ENCODE assay signal across 9 mouse cellular contexts in the genomic region with DNA sequence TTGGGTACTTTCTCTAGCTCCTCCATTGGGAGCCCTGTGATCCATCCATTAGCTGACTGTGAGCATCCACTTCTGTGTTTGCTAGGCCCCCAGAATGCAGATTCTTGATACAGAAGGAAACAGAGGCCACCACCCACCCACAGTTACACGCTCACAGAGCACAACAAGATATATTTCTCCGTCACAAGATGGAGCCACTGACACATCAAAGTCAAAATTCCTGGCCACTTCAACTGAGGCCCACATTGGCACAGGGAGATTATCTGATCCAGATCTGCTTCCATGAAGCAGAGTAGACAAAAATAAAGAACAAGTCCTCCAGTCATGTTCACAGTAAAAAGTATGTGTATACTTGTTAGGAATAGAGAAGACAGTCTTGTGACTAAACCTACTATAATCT. TPM values are rescaled to one million over a fixed set of nuclear protein-coding genes. Genes with fewer than 3 reads are reported as not detected.
DNase-seq lines count a peak whose midpoint lies in the region; ATAC-seq and TF ChIP-seq lines count a peak whose summit lies in the region.
"Had no signal": no experiment of that assay in that cellular context is flagged by ENCODE, and none has a peak within 500 bp of the region (broad histone marks: within the 10 kb centered on the region; RNA-seq: fewer than 3 reads in every experiment).

No protein-coding gene starts in this region.

- 37% methylated on average over 2 of the region's 2 CpGs for WGBS in forebrain, embryonic 16.5 days
- 49% methylated on average over 2 of the region's 2 CpGs for WGBS in forebrain, embryonic 13.5 days
- WGBS in liver, adult 2 months, result 59% methylated on average over 2 of the region's 2 CpGs
- WGBS in liver, embryonic 12.5 days (ENCODE audit: insufficient replicate concordance), result 52% methylated on average over 2 of the region's 2 CpGs
- WGBS in neural tube, embryonic 15.5 days, result 52% methylated on average over 2 of the region's 2 CpGs

- no peaks in the 10 kb centered on the region for H3K79me2 ChIP-seq in liver, adult 2 months (ENCODE audit: control insufficient read depth, insufficient read depth, low read length)

- no peak for TF ChIP-seq CTCF in liver, adult 2 months (IDR thresholded peaks at IDR 0.05; ENCODE audit: low read depth, low read length)

- ATAC-seq in forebrain, embryonic 16.5 days, result peak; percentile 47; the same call in 1 of the 2 replicates
- ATAC-seq in forebrain, embryonic 13.5 days, result no peak
- no peak for ATAC-seq in liver, embryonic 12.5 days
- no peak for ATAC-seq in neural tube, embryonic 15.5 days (ENCODE audit: low FRiP score)

- H3K4me3 ChIP-seq in forebrain, embryonic 16.5 days (replicated peaks; ENCODE audit: low read length), result no peak overlapping the region
- H3K4me3 ChIP-seq in forebrain, embryonic 13.5 days, result no peak overlapping the region
- H3K4me3 ChIP-seq in liver, adult 2 months (ENCODE audit: insufficient read depth, low read depth, low read length), result no peak overlapping the region
- no peak overlapping the region for H3K4me3 ChIP-seq in liver, embryonic 12.5 days
- H3K4me3 ChIP-seq in neural tube, embryonic 15.5 days (replicated peaks), result no peak overlapping the region

- H3K9ac ChIP-seq in forebrain, embryonic 16.5 days (replicated peaks; ENCODE audit: low read depth, low read length), result no peak overlapping the region
- no peak overlapping the region for H3K9ac ChIP-seq in forebrain, embryonic 13.5 days
- no peak overlapping the region for H3K9ac ChIP-seq in liver, adult 2 months (ENCODE audit: low read depth, low read length)
- no peak overlapping the region for H3K9ac ChIP-seq in liver, embryonic 12.5 days
- no peak overlapping the region for H3K9ac ChIP-seq in neural tube, embryonic 15.5 days (replicated peaks)

- H3K4me1 ChIP-seq in forebrain, embryonic 16.5 days (replicated peaks; ENCODE audit: control insufficient read depth, insufficient read depth, low read length), result no peaks in the 10 kb centered on the region
- no peaks in the 10 kb centered on the region for H3K4me1 ChIP-seq in forebrain, embryonic 13.5 days
- no peaks in the 10 kb centered on the region for H3K4me1 ChIP-seq in liver, adult 2 months (ENCODE audit: control insufficient read depth, insufficient read depth, low read length)
- no peaks in the 10 kb centered on the region for H3K4me1 ChIP-seq in liver, embryonic 12.5 days
- H3K4me1 ChIP-seq in neural tube, embryonic 15.5 days, result no peaks in the 10 kb centered on the region

- no peak overlapping the region for H3K27ac ChIP-seq in forebrain, embryonic 16.5 days (ENCODE audit: low read length)
- no peak overlapping the region for H3K27ac ChIP-seq in forebrain, embryonic 13.5 days
- no peak overlapping the region for H3K27ac ChIP-seq in liver, adult 2 months (replicated peaks; ENCODE audit: insufficient read depth, low read depth, low read length)
- no peak overlapping the region for H3K27ac ChIP-seq in liver, embryonic 12.5 days
- no peak overlapping the region for H3K27ac ChIP-seq in neural tube, embryonic 15.5 days (replicated peaks)
- H3K27ac ChIP-seq: macrophage had no signal

- H3K27me3 ChIP-seq in forebrain, embryonic 16.5 days (replicated peaks; ENCODE audit: control insufficient read depth, insufficient read depth, low read length), result no peaks in the 10 kb centered on the region
- no peaks in the 10 kb centered on the region for H3K27me3 ChIP-seq in forebrain, embryonic 13.5 days
- no peaks in the 10 kb centered on the region for H3K27me3 ChIP-seq in liver, adult 2 months (ENCODE audit: control insufficient read depth, insufficient read depth, low read length)
- H3K27me3 ChIP-seq in liver, embryonic 12.5 days (replicated peaks), result peaks cover 14% of the 10 kb centered on the region; the same call in 1 of the 2 replicates
- no peaks in the 10 kb centered on the region for H3K27me3 ChIP-seq in neural tube, embryonic 15.5 days (replicated peaks)

- no peak for TF ChIP-seq POLR2A in liver, adult 2 months (IDR thresholded peaks at IDR 0.05; ENCODE audit: extremely low read depth, insufficient read depth, low read length)

- DNase-seq in liver, adult 2 months (ENCODE audit: extremely low read depth, low read depth, low spot score), result peak; percentile 26
- DNase-seq in R1 (ENCODE audit: low read depth, low spot score), result peak; percentile 21
- peak; percentile 7 to 29 for DNase-seq in kidney, postnatal 4 days
- no peak for DNase-seq in urinary bladder, postnatal 14 days (ENCODE audit: low spot score)

- H3K9me3 ChIP-seq in forebrain, embryonic 16.5 days (ENCODE audit: control insufficient read depth, low read length), result no peaks in the 10 kb centered on the region
- no peaks in the 10 kb centered on the region for H3K9me3 ChIP-seq in forebrain, embryonic 13.5 days (replicated peaks)
- H3K9me3 ChIP-seq in liver, embryonic 12.5 days (replicated peaks), result no peaks in the 10 kb centered on the region
- no peaks in the 10 kb centered on the region for H3K9me3 ChIP-seq in neural tube, embryonic 15.5 days (replicated peaks)

- no peaks in the 10 kb centered on the region for H3K36me3 ChIP-seq in forebrain, embryonic 16.5 days (ENCODE audit: control insufficient read depth, insufficient read depth)
- H3K36me3 ChIP-seq in forebrain, embryonic 13.5 days (ENCODE audit: poor library complexity, severe bottlenecking), result no peaks in the 10 kb centered on the region
- H3K36me3 ChIP-seq in liver, adult 2 months (ENCODE audit: control insufficient read depth, insufficient read depth, low read length), result no peaks in the 10 kb centered on the region
- H3K36me3 ChIP-seq in liver, embryonic 12.5 days, result no peaks in the 10 kb centered on the region
- peaks cover 5% of the 10 kb centered on the region; the same call in 1 of the 2 replicates for H3K36me3 ChIP-seq in neural tube, embryonic 15.5 days

- H3K4me2 ChIP-seq in forebrain, embryonic 16.5 days (ENCODE audit: low read length), result no peak overlapping the region
- no peak overlapping the region for H3K4me2 ChIP-seq in forebrain, embryonic 13.5 days
- no peak overlapping the region for H3K4me2 ChIP-seq in liver, embryonic 12.5 days
- H3K4me2 ChIP-seq in neural tube, embryonic 15.5 days, result no peak overlapping the region

RNA-seq across cellular contexts. Expression of gene Ankrd42, which starts 6.8 kb away (rescaled TPM):
- polyA plus RNA-seq in forebrain, embryonic 16.5 days (2015; fragmentation: Nextera tagmentation; extraction: Ambion mirVana), result 17.1 and 21.7 TPM in 2 replicates
- 10.9 and 15.6 TPM in 2 replicates for polyA plus RNA-seq in forebrain, embryonic 13.5 days (2015; fragmentation: Nextera tagmentation; extraction: Ambion mirVana)
- total RNA-seq in liver, adult 2 months (2014; rRNA removed), result 1.1 and 1.3 TPM in 2 replicates
- polyA plus RNA-seq in liver, adult 2 months (2012; rRNA removed), result 0.32 and 0.65 TPM in 2 replicates
- polyA plus RNA-seq in liver, embryonic 12.5 days (2016; fragmentation: Nextera tagmentation; extraction: Ambion mirVana), result 0.77 and 1.1 TPM in 2 replicates
- polyA plus RNA-seq in neural tube, embryonic 15.5 days (2015; fragmentation: Nextera tagmentation; extraction: Ambion mirVana), result 19.5 and 20.6 TPM in 2 replicates

RNA-seq across cellular contexts. Expression of gene Pcf11, which starts 39.6 kb away (rescaled TPM):
- polyA plus RNA-seq in forebrain, embryonic 16.5 days (2015; fragmentation: Nextera tagmentation; extraction: Ambion mirVana), result 24.5 and 27.3 TPM in 2 replicates
- 24.0 and 26.6 TPM in 2 replicates for polyA plus RNA-seq in forebrain, embryonic 13.5 days (2015; fragmentation: Nextera tagmentation; extraction: Ambion mirVana)
- 18.7 and 23.7 TPM in 2 replicates for total RNA-seq in liver, adult 2 months (2014; rRNA removed)
- 6.0 and 7.6 TPM in 2 replicates for polyA plus RNA-seq in liver, adult 2 months (2012; rRNA removed)
- 17.2 and 17.7 TPM in 2 replicates for polyA plus RNA-seq in liver, embryonic 12.5 days (2016; fragmentation: Nextera tagmentation; extraction: Ambion mirVana)
- 17.9 and 19.7 TPM in 2 replicates for polyA plus RNA-seq in neural tube, embryonic 15.5 days (2015; fragmentation: Nextera tagmentation; extraction: Ambion mirVana)
